Mouse (Mus musculus) urinary bladder, adult 2 months (tissue): Measurements from ENCODE around the gene Gbf1. TPM values are rescaled to one million over a fixed set of nuclear protein-coding genes. Genes with fewer than 3 reads are reported as not detected.
A peak's percentile ranks its signal among the peaks of the same experiment; 100 is the strongest.

Experiments used
- DNase-seq: peaks from one replicate; pipeline ENCODE4 v3.0.0; 2022; ENCODE audit warnings: low spot score
- polyA plus RNA-seq: library from polyadenylated mRNA; depleted of rRNA; stranded (reverse); fragments of >200 nt; gene quantifications from 2 replicates; pipeline ENCODE4 v1.2.3, GENCODE M21; 2012; rRNA removed

Gene Gbf1
- polyA plus RNA-seq, 1 experiment: 56.3 TPM

DNA sequence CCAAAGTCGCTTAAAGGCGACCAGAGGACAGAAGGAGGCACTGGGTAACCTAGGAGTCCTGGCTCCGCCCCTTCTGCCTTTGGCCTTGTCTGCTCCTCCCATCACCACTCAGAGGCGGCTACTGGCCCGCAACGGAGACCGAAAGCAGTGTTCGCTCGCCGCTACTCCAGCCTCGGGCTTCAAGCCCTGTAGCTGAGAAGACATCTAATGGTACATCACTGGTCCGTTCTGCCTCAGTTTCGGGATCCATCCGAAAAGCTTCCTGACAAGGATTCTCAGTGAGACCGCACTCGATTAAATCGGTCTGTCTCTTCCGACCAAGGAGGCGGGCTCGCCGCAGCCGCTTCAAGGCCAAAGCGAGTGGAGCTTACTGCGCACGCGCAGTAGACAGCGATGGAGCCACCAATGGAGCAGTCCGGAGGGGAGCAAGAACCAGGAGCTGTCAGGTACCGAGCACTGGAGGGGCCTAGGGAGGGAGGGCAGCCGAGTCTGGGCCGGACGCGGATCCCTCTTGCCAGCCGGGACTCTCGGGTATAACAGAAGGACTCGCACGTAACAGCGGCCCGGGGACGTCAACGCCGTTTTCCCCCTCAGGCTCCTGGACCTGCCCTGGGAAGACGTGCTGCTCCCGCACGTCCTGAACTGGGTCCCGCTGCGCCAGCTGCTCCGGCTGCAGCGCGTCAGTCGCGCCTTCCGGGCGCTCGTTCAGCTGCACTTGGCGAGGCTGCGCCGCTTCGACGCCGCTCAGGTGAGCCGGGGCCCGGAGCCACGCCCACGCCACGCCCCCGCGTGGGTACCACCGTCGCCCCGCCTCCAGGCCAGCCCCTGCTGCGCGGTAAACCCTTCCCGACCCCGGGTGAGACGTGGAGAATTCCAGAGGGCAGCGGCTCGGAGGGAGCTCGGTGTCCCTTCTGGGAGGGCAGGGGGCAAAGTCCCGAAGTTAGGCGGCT, 176.0 kb downstream of the Gbf1 start, which contains the start of gene Fbxl15:
Gene Fbxl15, plus strand, starts transcription at position 104 of the 950 bp plus-strand sequence.
- peak; percentile 89 for DNase-seq

- DNase-seq: no peak
Observed at GRCm38 (mm10) chr19:46329031-46329641, 176.8 kb downstream of the Gbf1 start.

- DNase-seq: peak; percentile 70
Observed at GRCm38 (mm10) chr19:46329951-46330350, 177.6 kb downstream of the Gbf1 start.

DNA sequence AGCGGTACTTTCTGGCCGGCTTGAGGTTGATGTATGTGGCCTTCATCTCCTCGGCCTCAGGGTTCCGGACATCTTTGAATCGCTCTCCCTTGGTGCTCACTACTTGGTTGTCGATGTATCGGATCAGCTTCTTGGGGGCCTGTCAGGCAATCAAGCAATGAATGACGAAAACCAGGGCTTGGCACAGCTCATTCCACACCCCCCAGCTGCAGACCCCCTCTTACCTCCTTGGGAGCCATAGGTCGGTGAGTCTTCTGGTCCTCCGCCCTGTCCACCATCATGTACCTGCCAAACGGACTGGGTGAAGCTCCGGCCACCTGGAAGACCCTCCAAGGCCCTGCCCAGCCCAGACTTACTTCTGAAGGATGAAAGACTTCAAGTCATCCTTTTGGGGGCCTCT, 178.4 kb downstream of the Gbf1 start:
- DNase-seq: no peak

- DNase-seq: no peak
Observed at GRCm38 (mm10) chr19:46331326-46331725, 179.0 kb downstream of the Gbf1 start.

DNA sequence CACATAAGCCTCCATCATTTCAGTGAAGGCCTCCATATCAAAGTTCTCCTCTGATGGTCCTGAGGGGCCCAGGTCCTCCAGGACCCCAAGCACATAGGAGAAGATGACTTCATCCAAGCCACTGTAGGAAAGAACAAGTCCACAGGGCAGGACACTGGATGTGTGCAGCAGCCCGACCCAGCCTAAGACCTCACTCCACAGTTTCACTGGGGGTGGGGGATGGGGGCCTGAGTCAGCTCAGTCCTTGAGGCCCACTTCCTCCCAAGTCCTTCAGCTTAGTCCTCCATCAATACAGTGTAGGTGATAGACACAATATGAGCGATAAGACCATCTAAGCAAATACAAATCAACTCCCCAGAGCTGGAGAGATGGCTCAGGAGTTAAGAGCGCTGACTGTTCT, 179.6 kb downstream of the Gbf1 start:
- DNase-seq: no peak

DNA sequence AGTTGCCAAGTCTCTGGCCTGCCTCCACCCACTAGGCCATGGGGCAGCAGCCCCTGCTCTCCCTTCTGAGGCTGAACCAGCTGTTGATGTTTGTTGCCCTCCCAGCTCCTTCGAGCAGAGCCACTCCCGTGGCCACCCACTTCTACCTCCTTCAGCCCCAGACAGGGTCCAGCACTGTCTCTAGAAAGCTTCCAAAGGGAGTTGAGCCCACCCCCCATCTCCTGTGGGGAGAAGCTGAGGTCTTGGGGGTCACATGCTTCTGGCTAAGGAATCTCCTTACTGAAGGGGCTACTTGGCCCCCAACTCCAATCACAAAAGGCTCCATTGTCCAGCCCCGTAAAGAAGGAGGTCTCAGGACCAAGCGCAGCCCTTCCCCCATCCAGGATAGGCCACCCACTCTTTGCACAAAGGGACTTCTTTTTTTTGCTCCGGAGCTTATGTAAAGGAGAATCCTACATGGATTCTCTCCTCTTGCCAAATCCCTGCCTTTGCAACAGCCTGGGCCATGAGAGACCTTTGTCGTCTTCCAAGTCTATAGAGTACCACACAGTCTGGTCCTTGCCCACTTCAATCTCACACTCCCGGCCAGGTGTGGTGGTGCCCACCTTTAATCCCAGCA, 180.5 kb downstream of the Gbf1 start:
- no peak for DNase-seq

- DNase-seq: no peak
Observed at GRCm38 (mm10) chr19:46333906-46334305, 181.6 kb downstream of the Gbf1 start.

Other genes starting within 250 kb of the Gbf1 start
- gene Armh3, start 154.0 kb upstream of the Gbf1 start, polyA plus RNA-seq: 11.1 and 12.6 TPM in 2 replicates
- gene Hps6, start 149.0 kb upstream of the Gbf1 start, polyA plus RNA-seq: 6.6 and 6.7 TPM in 2 replicates
- gene Pprc1, start 107.6 kb upstream of the Gbf1 start, polyA plus RNA-seq: 15.4 and 17.9 TPM in 2 replicates
- 222 and 238 TPM in 2 replicates for gene Ldb1, start 107.3 kb upstream of the Gbf1 start, polyA plus RNA-seq
- 27.7 and 30.1 TPM in 2 replicates for gene Nolc1, start 76.6 kb upstream of the Gbf1 start, polyA plus RNA-seq
- not detected in 2 replicates for gene Elovl3, start 20.6 kb upstream of the Gbf1 start, polyA plus RNA-seq
- 0.12 and 0.19 TPM in 2 replicates for gene Pitx3, start 4.2 kb upstream of the Gbf1 start, polyA plus RNA-seq
- 23.0 and 24.7 TPM in 2 replicates for gene Nfkb2, start 151.8 kb downstream of the Gbf1 start, polyA plus RNA-seq
- 156 and 191 TPM in 2 replicates for gene Psd, start 174.6 kb downstream of the Gbf1 start, polyA plus RNA-seq
- gene Fbxl15, start 175.7 kb downstream of the Gbf1 start, polyA plus RNA-seq: 11.0 and 11.7 TPM in 2 replicates
- gene Cuedc2, start 186.2 kb downstream of the Gbf1 start, polyA plus RNA-seq: 114 and 120 TPM in 2 replicates
- 4.8 and 5.2 TPM in 2 replicates for gene Mfsd13a, start 188.6 kb downstream of the Gbf1 start, polyA plus RNA-seq
- gene 2310034G01Rik, start 197.8 kb downstream of the Gbf1 start, polyA plus RNA-seq: 2.4 and 3.0 TPM in 2 replicates
- 99.3 and 101 TPM in 2 replicates for gene Actr1a, start 243.2 kb downstream of the Gbf1 start, polyA plus RNA-seq
- gene Sufu, start 244.4 kb downstream of the Gbf1 start, polyA plus RNA-seq: 15.5 and 19.7 TPM in 2 replicates